Mouse (Mus musculus): ENCODE measurements around the gene Mrpl54.
A peak's percentile ranks its signal among the peaks of the same experiment; 100 is the strongest.

Mrpl54 gene

GRCm38 (mm10) chr10:81294442-81294841 is 27.7 kb upstream of the Mrpl54 start:
- peak; percentile 53 for DNase-seq (ENCODE audit: low read depth, low spot score)

DNA sequence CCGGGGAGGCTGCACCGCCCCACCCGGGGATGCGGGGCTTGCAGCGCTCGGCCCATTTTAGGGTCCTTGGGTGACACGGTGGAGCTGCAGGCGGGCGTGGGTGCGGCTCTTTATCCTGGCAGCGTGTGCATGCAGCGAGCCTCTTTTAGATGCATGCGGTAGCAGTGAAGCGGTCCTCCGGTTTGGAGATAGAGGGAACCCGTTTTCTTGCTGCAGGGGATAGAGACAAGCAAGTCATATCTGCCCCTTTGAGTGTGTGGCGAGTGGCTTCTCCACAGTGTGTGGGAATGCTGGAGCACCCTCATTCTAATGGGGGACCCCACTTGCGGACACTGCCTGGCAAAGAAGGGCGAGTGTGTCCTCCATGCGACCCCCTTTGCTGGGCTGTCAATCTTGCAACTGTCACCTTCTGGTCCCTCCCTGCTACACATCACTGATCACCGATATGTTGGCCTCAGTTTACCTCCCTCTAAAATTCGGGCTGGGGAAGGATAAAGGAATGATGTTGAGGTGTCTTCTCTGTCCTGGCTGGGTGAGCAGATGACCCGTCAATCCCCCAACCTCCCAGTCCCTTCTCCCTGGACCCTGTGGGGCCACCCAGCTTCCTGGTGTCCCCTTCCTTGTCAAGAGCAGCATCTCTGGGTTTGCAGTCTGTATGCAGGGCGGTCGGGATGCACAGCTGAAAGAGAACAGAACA is 26.7 kb upstream of the Mrpl54 start:
- DNase-seq (ENCODE audit: low read depth, low spot score) = no peak

DNA sequence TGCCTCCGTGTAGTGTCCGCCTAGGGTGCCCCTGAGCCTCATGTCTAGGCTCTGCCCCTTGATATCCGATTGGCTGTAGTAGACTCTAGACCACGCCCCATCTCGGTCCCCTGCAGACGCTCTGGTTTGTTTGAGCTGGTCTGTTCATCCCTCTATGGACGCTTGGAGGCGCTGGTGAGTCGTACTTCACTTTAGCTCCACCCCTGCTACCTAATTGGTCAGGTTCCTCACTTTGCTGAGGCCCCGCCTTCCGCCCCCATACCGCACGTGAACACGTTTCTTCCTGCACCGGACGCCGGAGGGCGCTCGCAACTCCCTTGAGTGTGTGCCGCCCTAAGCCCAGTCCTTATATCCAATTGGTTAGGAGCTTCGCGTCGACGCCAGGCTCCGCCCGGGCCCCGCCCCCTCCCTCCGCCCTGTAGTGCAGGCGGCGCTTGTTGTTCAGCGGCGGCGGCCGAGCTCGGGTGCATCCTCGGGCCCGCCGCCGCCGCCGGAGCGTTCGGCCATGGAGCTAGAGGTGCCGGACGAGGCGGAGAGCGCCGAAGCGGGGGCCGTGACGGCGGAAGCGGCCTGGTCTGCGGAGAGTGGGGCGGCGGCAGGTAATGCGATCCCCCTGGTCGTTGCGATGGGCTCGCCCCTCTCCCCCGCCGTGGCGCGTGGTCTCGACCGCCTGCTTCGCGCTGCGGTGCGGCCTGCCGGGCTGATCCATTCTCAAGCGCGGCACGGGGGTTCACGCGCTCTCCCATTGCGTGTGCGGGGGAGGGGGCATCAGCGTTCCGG is 26.0 kb upstream of the Mrpl54 start, which contains the start of gene Pip5k1c:
Gene Pip5k1c, plus strand, starts transcription at position 410 of the 780 bp plus-strand sequence.
- DNase-seq (ENCODE audit: low read depth, low spot score) = peak; percentile 100

DNA sequence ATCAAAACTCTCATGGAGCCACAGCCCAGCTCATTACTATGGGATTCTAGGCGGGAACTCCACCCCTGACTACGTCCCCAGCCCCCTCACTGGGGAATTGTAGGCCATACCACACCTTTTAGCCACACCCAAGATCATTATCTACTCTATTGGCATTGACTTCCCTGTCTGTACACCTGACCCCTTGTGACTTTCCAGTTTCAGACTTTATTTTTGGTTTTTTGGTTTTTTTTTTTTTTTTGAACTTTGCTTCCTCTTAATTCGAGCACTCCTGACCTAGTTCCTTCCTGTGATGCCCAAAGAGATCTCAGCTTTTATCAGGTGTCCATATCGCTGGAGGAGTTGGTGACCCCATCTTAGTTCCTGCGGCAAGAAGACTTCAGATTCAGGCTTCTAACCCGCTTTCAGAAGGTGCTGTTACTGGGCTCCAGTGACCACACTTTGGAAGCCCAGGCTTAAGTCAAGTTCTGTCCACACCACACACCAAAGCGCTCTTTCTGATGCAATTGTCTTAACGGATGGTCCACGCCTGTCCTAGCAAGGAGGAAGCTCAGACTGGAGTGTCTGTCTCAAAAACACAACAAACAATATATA is 24.9 kb upstream of the Mrpl54 start, which contains the start of gene Tjp3:
Gene Tjp3, minus strand, starts transcription at position 71 of the 594 bp plus-strand sequence.
- DNase-seq (ENCODE audit: low read depth, low spot score) = peak; percentile 50

DNA sequence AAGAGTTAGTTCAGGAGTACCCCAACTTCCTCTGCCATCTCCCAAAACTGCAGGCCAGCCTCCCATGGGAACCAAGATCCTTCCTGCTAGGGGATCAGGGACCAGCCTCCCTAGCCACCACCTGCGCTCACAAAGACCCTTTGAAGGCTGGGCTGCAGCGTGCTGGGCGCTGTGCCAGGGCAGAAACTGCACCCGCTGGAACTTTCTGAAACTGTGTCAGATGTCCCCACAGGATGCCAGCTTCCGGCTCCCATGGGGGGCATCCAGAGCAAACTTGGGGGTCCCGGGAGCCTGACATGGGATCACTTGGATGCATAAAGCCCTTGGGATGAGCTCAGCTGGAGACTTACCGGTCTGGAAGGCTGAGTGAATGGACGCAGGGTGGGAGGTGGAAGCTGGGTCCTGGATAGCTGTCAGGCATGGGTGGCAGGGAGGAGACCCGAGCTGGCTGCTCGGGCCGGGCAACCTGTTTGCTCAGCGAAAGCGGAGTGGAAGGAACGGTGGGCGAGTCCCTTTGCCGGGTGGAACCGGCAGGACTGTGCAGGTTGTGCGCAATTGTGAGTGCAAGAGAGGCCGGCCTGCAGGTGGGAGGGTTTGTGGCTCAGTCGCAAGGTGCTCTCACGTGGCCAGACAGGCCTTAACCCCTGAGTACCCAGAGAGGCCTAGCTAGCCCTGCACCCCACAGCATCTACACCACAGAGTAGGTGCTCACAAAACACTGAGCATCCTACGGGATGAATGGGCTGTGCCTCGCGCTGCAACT is 24.1 kb upstream of the Mrpl54 start:
- peak; percentile 61 for DNase-seq (ENCODE audit: low read depth, low spot score)

GRCm38 (mm10) chr10:81289811-81290210 is 23.1 kb upstream of the Mrpl54 start:
- DNase-seq (ENCODE audit: low read depth, low spot score) = no peak

DNA sequence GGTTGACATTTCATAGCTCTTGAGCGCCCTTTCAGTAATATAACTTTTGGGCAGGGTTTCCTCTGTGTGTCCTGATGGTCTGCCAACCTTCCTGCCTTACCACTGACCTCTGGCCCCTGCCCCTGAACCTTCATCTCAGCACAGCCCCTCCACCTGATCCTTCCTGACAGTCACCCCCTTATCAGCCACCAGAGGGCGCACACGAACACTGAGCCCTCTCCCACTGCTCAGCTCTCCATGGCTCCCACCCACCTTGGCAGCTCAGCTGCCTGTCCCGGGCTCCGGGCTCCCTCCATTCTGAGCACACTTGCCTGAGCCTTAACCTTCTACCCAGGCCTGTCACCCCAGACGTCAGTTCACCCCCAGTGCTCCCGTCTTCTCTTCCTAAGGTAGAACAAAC is 22.5 kb upstream of the Mrpl54 start:
- DNase-seq (ENCODE audit: low read depth, low spot score) = peak; percentile 86

- peak; percentile 77 for DNase-seq (ENCODE audit: low read depth, low spot score)
These were observed 21.9 kb upstream of the Mrpl54 start for GRCm38 (mm10) chr10:81288601-81289000.

DNA sequence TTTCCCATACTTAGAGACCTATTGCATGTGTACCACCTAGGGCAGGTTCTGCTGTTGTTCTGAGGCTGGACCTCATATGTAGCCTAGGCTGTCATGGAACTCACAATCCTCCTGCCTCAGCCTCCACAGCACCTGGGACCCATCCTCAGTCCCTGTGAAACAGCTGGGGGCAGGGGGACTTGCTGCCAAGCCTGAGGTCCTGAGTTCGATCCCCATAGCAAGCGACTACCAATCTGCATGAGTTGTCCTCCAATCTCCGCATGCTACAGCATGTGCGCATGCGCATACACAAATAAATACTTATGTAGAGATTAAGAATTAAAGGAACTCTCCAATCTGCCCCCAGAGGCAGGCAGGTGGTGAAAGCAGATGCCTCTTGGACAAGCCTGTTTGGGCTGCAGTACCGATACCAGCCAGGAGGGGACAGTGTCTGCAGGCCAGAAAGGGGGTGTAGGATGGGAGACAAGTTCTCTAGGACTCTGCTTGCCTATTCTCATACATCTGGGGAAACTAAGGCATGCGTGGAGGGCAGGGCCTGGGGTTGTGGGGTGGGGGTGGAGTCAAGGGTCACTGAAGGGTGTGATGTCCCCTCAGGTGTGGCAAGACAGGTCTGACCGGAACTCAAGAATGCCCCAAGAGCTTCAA is 20.9 kb upstream of the Mrpl54 start:
- DNase-seq (ENCODE audit: low read depth, low spot score) = peak; percentile 86

DNA sequence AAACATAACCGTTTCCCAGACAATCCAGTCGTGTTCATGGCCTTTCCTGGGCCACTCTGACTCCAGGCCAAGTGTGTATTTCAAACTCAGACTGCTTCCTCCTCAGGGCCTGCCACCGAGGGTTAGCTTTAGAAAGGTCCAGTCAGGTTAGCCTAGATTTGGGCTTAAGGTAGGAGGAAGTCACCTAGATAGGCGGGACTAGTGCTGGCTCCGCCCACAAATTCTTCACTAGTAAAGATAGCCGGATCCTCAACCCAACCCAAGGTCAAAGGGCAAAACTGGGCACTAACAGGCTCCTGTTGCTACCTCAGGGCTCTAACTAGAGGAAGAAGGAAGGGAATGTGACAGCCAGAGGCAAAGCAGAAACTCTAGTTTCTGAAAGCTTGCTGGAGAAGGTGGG is 19.9 kb upstream of the Mrpl54 start:
- DNase-seq (ENCODE audit: low read depth, low spot score) = peak; percentile 56

- peak; percentile 86 for DNase-seq (ENCODE audit: low read depth, low spot score)
These were observed 19.1 kb upstream of the Mrpl54 start for GRCm38 (mm10) chr10:81285694-81286450.

- DNase-seq (ENCODE audit: low read depth, low spot score) = no peak
These were observed 18.0 kb upstream of the Mrpl54 start for GRCm38 (mm10) chr10:81284719-81285118.

DNA sequence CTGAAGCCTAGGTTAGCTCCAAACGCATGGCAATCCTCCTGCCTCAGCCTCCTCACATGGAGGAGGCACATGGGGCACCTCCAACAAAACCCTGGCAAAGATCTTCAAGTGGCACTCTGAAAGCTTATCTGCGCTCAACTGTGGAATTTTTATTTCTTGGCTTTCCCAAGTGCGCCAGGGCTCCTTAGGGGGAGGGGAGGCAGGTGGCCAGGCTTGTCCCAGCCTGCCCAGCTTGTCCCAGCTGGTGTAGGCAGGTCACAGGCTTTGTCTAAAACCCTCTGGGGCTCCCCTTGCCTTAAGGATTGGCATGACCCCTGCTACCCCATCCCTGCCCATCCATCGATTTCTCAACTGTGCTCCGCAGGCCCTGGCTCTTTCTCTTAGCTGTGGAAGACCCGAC is 17.5 kb upstream of the Mrpl54 start:
- DNase-seq (ENCODE audit: low read depth, low spot score) = no peak

DNA sequence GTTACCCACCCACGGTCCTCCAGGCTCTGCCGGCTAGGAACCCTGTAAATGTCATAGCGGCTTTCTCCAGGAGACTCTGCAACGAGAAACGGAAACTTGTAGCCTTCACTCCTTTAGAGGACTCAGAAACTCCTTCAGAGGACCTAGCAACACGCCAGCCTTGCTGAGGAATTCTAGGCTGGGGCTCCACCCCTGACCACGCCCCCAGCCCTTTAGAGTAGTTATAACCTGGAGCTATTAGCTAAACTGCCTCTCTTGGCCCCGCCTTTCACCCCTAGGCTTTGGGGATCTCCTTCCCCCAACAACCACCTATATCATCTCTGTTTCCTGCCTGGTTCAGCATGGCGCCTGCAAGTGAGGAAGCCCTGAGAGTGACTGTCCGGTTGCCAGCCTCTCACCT is 12.8 kb upstream of the Mrpl54 start:
- DNase-seq (ENCODE audit: low read depth, low spot score) = peak; percentile 80

- no peak for DNase-seq (ENCODE audit: low read depth, low spot score)
These were observed 10.9 kb upstream of the Mrpl54 start for GRCm38 (mm10) chr10:81277676-81278075.

GRCm38 (mm10) chr10:81273842-81274241 is 7.1 kb upstream of the Mrpl54 start:
- no peak for DNase-seq (ENCODE audit: low read depth, low spot score)

- DNase-seq (ENCODE audit: low read depth, low spot score) = no peak
These were observed 5.6 kb upstream of the Mrpl54 start for GRCm38 (mm10) chr10:81272356-81272755.

- no peak for DNase-seq (ENCODE audit: low read depth, low spot score)
These were observed 2.1 kb upstream of the Mrpl54 start for GRCm38 (mm10) chr10:81268643-81269412.

DNA sequence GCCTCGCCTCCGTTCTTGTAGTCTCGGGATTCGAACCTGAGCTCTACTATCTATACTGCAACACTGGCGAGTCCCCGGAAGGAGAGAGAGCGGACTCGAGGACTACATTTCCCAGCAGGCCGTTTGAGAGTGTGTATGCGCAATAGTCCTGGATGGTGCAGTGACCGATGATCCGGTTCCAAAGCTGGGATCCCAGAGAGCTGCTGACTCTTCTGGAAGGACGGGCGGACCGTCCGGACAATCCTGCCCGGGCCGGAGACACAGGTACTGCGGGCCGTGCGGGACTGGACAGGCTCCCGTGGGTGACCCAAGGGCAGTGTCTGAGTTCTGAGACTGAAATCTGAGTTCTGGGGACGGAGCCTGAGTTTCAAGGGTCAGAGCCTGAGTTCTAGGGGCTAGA is 1.3 kb upstream of the Mrpl54 start:
- peak; percentile 89 for DNase-seq (ENCODE audit: low read depth, low spot score)

GRCm38 (mm10) chr10:81265540-81265939 is 1.2 kb downstream of the Mrpl54 start:
- no peak for DNase-seq (ENCODE audit: low read depth, low spot score)

All from ES-CJ7 (cell line).